Mouse (Mus musculus) neural tube, embryonic 12.5 days (tissue): ENCODE data around the gene Coasy. TPM values are rescaled to one million over a fixed set of nuclear protein-coding genes. Genes with fewer than 3 reads are reported as not detected.
A peak's percentile ranks its signal among the peaks of the same experiment; 100 is the strongest.

Experiments
- ATAC-seq: fragments of 200-750 bp; cut with Nextera tagmentation; 2 replicates; pipeline ENCODE4 v1.8.0; 2017; ENCODE audit warnings: low read depth, mild to moderate bottlenecking, moderate TSS enrichment, moderate library complexity; ENCODE audit not compliant: low FRiP score
- H3K27ac ChIP-seq: fragments of 300-500 bp; sonication (generic); 2 replicates; pipeline ENCODE4 v1.5.1; 2016
- H3K27me3 ChIP-seq: fragments of 300-500 bp; sonication (generic); replicated peaks from 2 replicates; pipeline ENCODE4 v1.6.1; 2016; ENCODE audit warnings: mild to moderate bottlenecking
- H3K36me3 ChIP-seq: fragments of 300-500 bp; sonication (generic); 2 replicates; pipeline ENCODE4 v1.6.1; 2016; ENCODE audit warnings: mild to moderate bottlenecking
- H3K4me1 ChIP-seq: fragments of 300-500 bp; sonication (generic); 2 replicates; pipeline ENCODE4 v1.6.1; 2016
- H3K4me2 ChIP-seq: fragments of 300-500 bp; sonication (generic); replicated peaks from 2 replicates; pipeline ENCODE4 v1.6.1; 2016; ENCODE audit warnings: mild to moderate bottlenecking
- H3K4me3 ChIP-seq: fragments of 300-500 bp; sonication (generic); 2 replicates; pipeline ENCODE4 v1.5.1; 2016
- H3K9ac ChIP-seq: fragments of 300-500 bp; sonication (generic); 2 replicates; pipeline ENCODE4 v1.6.1; 2016; ENCODE audit warnings: mild to moderate bottlenecking
- H3K9me3 ChIP-seq: fragments of 300-500 bp; sonication (generic); 2 replicates; pipeline ENCODE4 v1.6.1; 2016; ENCODE audit warnings: mild to moderate bottlenecking
- WGBS: fragments of 180-500 bp; shearing (Covaris S2); methylation state at CpG from one replicate; pipeline ENCODE4 v1.1.7; 2016; 5-methylcytosine and 5-hydroxymethylcytosine counted together
- polyA plus RNA-seq: library from polyadenylated mRNA; unstranded; fragments of >200 nt; fragmentation: Nextera tagmentation; extraction: Ambion mirVana; gene quantifications from 2 replicates; pipeline ENCODE4 v1.2.1, GENCODE M21; 2016

Coasy gene
- polyA plus RNA-seq, 1 experiment from 2014 or later: 54.5 TPM

GRCm38 (mm10) chr11:101052751-101053473 is 29.5 kb upstream of the Coasy start:
- H3K9ac ChIP-seq: no peak overlapping the region
- no peaks in the 10 kb centered on the region for H3K27me3 ChIP-seq
- peaks cover 84% of the 10 kb centered on the region for H3K36me3 ChIP-seq
- H3K27ac ChIP-seq: no peak overlapping the region
- H3K4me1 ChIP-seq: no peaks in the 10 kb centered on the region
- 93% methylated on average over 10 of the region's 10 CpGs for WGBS
- ATAC-seq: no peak
- no peak overlapping the region for H3K4me3 ChIP-seq
- H3K9me3 ChIP-seq: no peaks in the 10 kb centered on the region
- H3K4me2 ChIP-seq: no peak overlapping the region

- Histone ChIP-seq H3K9ac (no peak overlapping the region), H3K36me3 (peaks cover 82% of the 10 kb centered on the region), H3K27ac (no peak overlapping the region), H3K9me3 (no peaks in the 10 kb centered on the region), H3K4me3 (no peak overlapping the region), H3K4me1 (no peaks in the 10 kb centered on the region), H3K27me3 (no peaks in the 10 kb centered on the region), H3K4me2 (no peak overlapping the region)
- WGBS: 100% methylated on average over 1 of the region's 1 CpGs
- ATAC-seq: no peak
These were observed 28.4 kb upstream of the Coasy start for GRCm38 (mm10) chr11:101053974-101054373.

- no peak for ATAC-seq
- whole genome bisulfite sequencing: 85% methylated on average over 14 of the region's 14 CpGs
These were observed 26.9 kb upstream of the Coasy start for GRCm38 (mm10) chr11:101055418-101055817.

GRCm38 (mm10) chr11:101056885-101057284 is 25.5 kb upstream of the Coasy start:
- Histone ChIP-seq H3K9ac (no peak overlapping the region), H3K4me3 (no peak overlapping the region), H3K27ac (no peak overlapping the region), H3K9me3 (no peaks in the 10 kb centered on the region), H3K4me1 (no peaks in the 10 kb centered on the region; the same call in 1 of the 2 replicates), H3K27me3 (no peaks in the 10 kb centered on the region), H3K36me3 (peaks cover 74% of the 10 kb centered on the region), H3K4me2 (no peak overlapping the region)
- 71% methylated on average over 8 of the region's 8 CpGs for WGBS
- ATAC-seq: no peak

More at GRCm38 (mm10) chr11:101055418-101055817, 26.9 kb upstream of the Coasy start:
- Histone ChIP-seq H3K27me3 (no peaks in the 10 kb centered on the region), H3K27ac (no peak overlapping the region), H3K4me1 (no peaks in the 10 kb centered on the region; the same call in 1 of the 2 replicates), H3K36me3 (peaks cover 80% of the 10 kb centered on the region), H3K4me3 (no peak overlapping the region), H3K4me2 (no peak overlapping the region), H3K9me3 (no peaks in the 10 kb centered on the region), H3K9ac (no peak overlapping the region)

GRCm38 (mm10) chr11:101057860-101058259 is 24.5 kb upstream of the Coasy start:
- H3K4me3 ChIP-seq: no peak overlapping the region
- no peak overlapping the region for H3K9ac ChIP-seq
- no peaks in the 10 kb centered on the region for H3K9me3 ChIP-seq
- ATAC-seq: no peak
- H3K36me3 ChIP-seq: peaks cover 74% of the 10 kb centered on the region
- H3K4me1 ChIP-seq: peaks cover 2% of the 10 kb centered on the region; the same call in 1 of the 2 replicates
- no peak overlapping the region for H3K27ac ChIP-seq
- H3K27me3 ChIP-seq: no peaks in the 10 kb centered on the region
- WGBS: 37% methylated on average over 5 of the region's 5 CpGs
- no peak overlapping the region for H3K4me2 ChIP-seq

- Histone ChIP-seq H3K4me2 (no peak overlapping the region), H3K9ac (no peak overlapping the region), H3K4me1 (peaks cover 10% of the 10 kb centered on the region), H3K27me3 (no peaks in the 10 kb centered on the region), H3K27ac (no peak overlapping the region), H3K4me3 (no peak overlapping the region), H3K9me3 (no peaks in the 10 kb centered on the region), H3K36me3 (peaks cover 72% of the 10 kb centered on the region)
- ATAC-seq: no peak
- WGBS: 77% methylated on average over 5 of the region's 5 CpGs
These were observed 23.6 kb upstream of the Coasy start for GRCm38 (mm10) chr11:101058726-101059125.

GRCm38 (mm10) chr11:101059473-101059872 is 22.9 kb upstream of the Coasy start:
- Histone ChIP-seq H3K27ac (no peak overlapping the region), H3K9me3 (no peaks in the 10 kb centered on the region), H3K9ac (no peak overlapping the region), H3K4me1 (peaks cover 10% of the 10 kb centered on the region), H3K4me3 (no peak overlapping the region), H3K27me3 (no peaks in the 10 kb centered on the region), H3K4me2 (no peak overlapping the region), H3K36me3 (peaks cover 71% of the 10 kb centered on the region)
- 74% methylated on average over 10 of the region's 10 CpGs for WGBS
- ATAC-seq: no peak

GRCm38 (mm10) chr11:101060126-101060525 is 22.2 kb upstream of the Coasy start:
- no peak for ATAC-seq
- H3K9ac ChIP-seq: no peak overlapping the region
- H3K27me3 ChIP-seq: no peaks in the 10 kb centered on the region
- no peak overlapping the region for H3K27ac ChIP-seq
- H3K9me3 ChIP-seq: no peaks in the 10 kb centered on the region
- H3K4me1 ChIP-seq: peaks cover 10% of the 10 kb centered on the region
- WGBS: 84% methylated on average over 8 of the region's 8 CpGs
- H3K4me2 ChIP-seq: no peak overlapping the region
- peaks cover 66% of the 10 kb centered on the region for H3K36me3 ChIP-seq
- no peak overlapping the region for H3K4me3 ChIP-seq

- no peak for ATAC-seq
- H3K27ac ChIP-seq: no peak overlapping the region
- H3K9me3 ChIP-seq: no peaks in the 10 kb centered on the region
- H3K4me2 ChIP-seq: no peak overlapping the region
- H3K4me3 ChIP-seq: no peak overlapping the region
- H3K36me3 ChIP-seq: peaks cover 57% of the 10 kb centered on the region
- no peak overlapping the region for H3K9ac ChIP-seq
- no peaks in the 10 kb centered on the region for H3K27me3 ChIP-seq
- 94% methylated on average over 5 of the region's 5 CpGs for WGBS
- H3K4me1 ChIP-seq: peaks cover 10% of the 10 kb centered on the region
These were observed 21.3 kb upstream of the Coasy start for GRCm38 (mm10) chr11:101061049-101061448.

- WGBS: 78% methylated on average over 12 of the region's 12 CpGs
These were observed 20.0 kb upstream of the Coasy start for GRCm38 (mm10) chr11:101062165-101062884.

GRCm38 (mm10) chr11:101062971-101063675 is 19.2 kb upstream of the Coasy start:
- H3K4me1 ChIP-seq: peaks cover 16% of the 10 kb centered on the region
- H3K9ac ChIP-seq: no peak overlapping the region
- WGBS: 70% methylated on average over 14 of the region's 14 CpGs
- H3K4me3 ChIP-seq: no peak overlapping the region
- no peak for ATAC-seq
- H3K9me3 ChIP-seq: no peaks in the 10 kb centered on the region
- peaks cover 44% of the 10 kb centered on the region for H3K36me3 ChIP-seq
- no peaks in the 10 kb centered on the region for H3K27me3 ChIP-seq
- no peak overlapping the region for H3K4me2 ChIP-seq
- H3K27ac ChIP-seq: peak overlapping the region; percentile 2; the same call in 1 of the 2 replicates

More at GRCm38 (mm10) chr11:101062165-101062884, 20.0 kb upstream of the Coasy start:
- H3K27ac ChIP-seq: no peak overlapping the region
- no peaks in the 10 kb centered on the region for H3K9me3 ChIP-seq
- no peak overlapping the region for H3K4me2 ChIP-seq
- no peak overlapping the region for H3K9ac ChIP-seq
- peaks cover 16% of the 10 kb centered on the region for H3K4me1 ChIP-seq
- no peak for ATAC-seq
- no peaks in the 10 kb centered on the region for H3K27me3 ChIP-seq
- H3K36me3 ChIP-seq: peaks cover 45% of the 10 kb centered on the region
- H3K4me3 ChIP-seq: no peak overlapping the region

- peaks cover 16% of the 10 kb centered on the region for H3K4me1 ChIP-seq
- peaks cover 37% of the 10 kb centered on the region for H3K36me3 ChIP-seq
- H3K27me3 ChIP-seq: no peaks in the 10 kb centered on the region
- peak overlapping the region; percentile 2 for H3K27ac ChIP-seq
- WGBS: 58% methylated on average over 12 of the region's 12 CpGs
- no peak for ATAC-seq
- H3K9me3 ChIP-seq: no peaks in the 10 kb centered on the region
- no peak overlapping the region for H3K9ac ChIP-seq
- no peak overlapping the region for H3K4me2 ChIP-seq
- H3K4me3 ChIP-seq: no peak overlapping the region
These were observed 18.6 kb upstream of the Coasy start for GRCm38 (mm10) chr11:101063676-101064327.
